Mouse (Mus musculus): ENCODE data around the gene Smpd1. TPM values are rescaled to one million over a fixed set of nuclear protein-coding genes. Genes with fewer than 3 reads are reported as not detected.
A peak's percentile ranks its signal among the peaks of the same experiment; 100 is the strongest.

Gene Smpd1
- polyA plus RNA-seq, 1 experiment from 2014 or later = 40.8 TPM

- H3K36me3 ChIP-seq = no peaks in the 10 kb centered on the region
- no peak for ATAC-seq (ENCODE audit: insufficient number of reproducible peaks, insufficient read depth, low FRiP score, low TSS enrichment)
- H3K27me3 ChIP-seq = no peaks in the 10 kb centered on the region
- 79% methylated on average over 4 of the region's 4 CpGs for WGBS
- no peak overlapping the region for H3K4me3 ChIP-seq
- H3K4me2 ChIP-seq (replicated peaks) = no peak overlapping the region
- no peaks in the 10 kb centered on the region for H3K9me3 ChIP-seq
- H3K4me1 ChIP-seq = no peaks in the 10 kb centered on the region
- H3K9ac ChIP-seq = no peak overlapping the region
- no peak overlapping the region for H3K27ac ChIP-seq
These were observed 26.1 kb upstream of the Smpd1 start for GRCm38 (mm10) chr7:105528094-105528493.

- H3K9me3 ChIP-seq = no peaks in the 10 kb centered on the region
- no peaks in the 10 kb centered on the region for H3K4me1 ChIP-seq
- H3K9ac ChIP-seq = no peak overlapping the region
- H3K36me3 ChIP-seq = no peaks in the 10 kb centered on the region
- H3K4me2 ChIP-seq (replicated peaks) = no peak overlapping the region
- no peak for ATAC-seq (ENCODE audit: insufficient number of reproducible peaks, insufficient read depth, low FRiP score, low TSS enrichment)
- H3K27ac ChIP-seq = no peak overlapping the region
- H3K27me3 ChIP-seq = no peaks in the 10 kb centered on the region
- H3K4me3 ChIP-seq = no peak overlapping the region
- WGBS = 78% methylated on average over 3 of the region's 3 CpGs
These were observed 20.0 kb upstream of the Smpd1 start for GRCm38 (mm10) chr7:105534162-105534561.

DNA sequence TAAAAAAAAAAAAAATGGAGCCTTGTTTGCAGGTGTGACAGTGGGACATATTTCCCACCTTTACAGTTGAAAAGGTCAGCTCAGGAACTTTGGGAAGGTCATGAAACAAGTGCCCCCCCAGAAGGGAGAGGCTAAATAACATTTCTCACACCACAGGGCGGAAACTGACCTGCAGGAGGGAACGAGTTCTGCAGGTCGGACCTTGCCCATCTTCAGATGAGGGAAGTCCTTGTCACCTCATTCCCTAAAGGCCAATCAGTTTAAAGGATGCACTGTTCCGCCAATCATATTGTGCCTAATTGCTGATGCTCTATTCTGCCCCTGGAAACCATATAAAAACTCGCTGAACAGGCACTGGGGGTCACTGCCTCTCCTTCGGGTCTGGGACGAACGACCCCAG, 8.2 kb upstream of the Smpd1 start:
- no peaks in the 10 kb centered on the region for H3K4me1 ChIP-seq
- H3K36me3 ChIP-seq = no peaks in the 10 kb centered on the region
- H3K4me3 ChIP-seq = no peak overlapping the region
- H3K27me3 ChIP-seq = no peaks in the 10 kb centered on the region
- H3K27ac ChIP-seq = no peak overlapping the region
- ATAC-seq (ENCODE audit: insufficient number of reproducible peaks, insufficient read depth, low FRiP score, low TSS enrichment) = no peak
- H3K9me3 ChIP-seq = no peaks in the 10 kb centered on the region
- WGBS = 73% methylated on average over 8 of the region's 8 CpGs
- no peak overlapping the region for H3K9ac ChIP-seq
- no peak overlapping the region for H3K4me2 ChIP-seq (replicated peaks)

- Histone ChIP-seq H3K4me2 (replicated peaks) (no peak overlapping the region), H3K4me1 (no peaks in the 10 kb centered on the region), H3K36me3 (no peaks in the 10 kb centered on the region), H3K27me3 (no peaks in the 10 kb centered on the region), H3K27ac (no peak overlapping the region), H3K9me3 (no peaks in the 10 kb centered on the region), H3K4me3 (no peak overlapping the region), H3K9ac (no peak overlapping the region)
- ATAC-seq (ENCODE audit: insufficient number of reproducible peaks, insufficient read depth, low FRiP score, low TSS enrichment) = no peak
- 84% methylated on average over 7 of the region's 7 CpGs for WGBS
These were observed 6.2 kb upstream of the Smpd1 start for GRCm38 (mm10) chr7:105547970-105548369.

GRCm38 (mm10) chr7:105549035-105549434, 5.1 kb upstream of the Smpd1 start:
- no peaks in the 10 kb centered on the region for H3K36me3 ChIP-seq
- peak; percentile 53 for ATAC-seq (ENCODE audit: insufficient number of reproducible peaks, insufficient read depth, low FRiP score, low TSS enrichment)
- no peaks in the 10 kb centered on the region for H3K9me3 ChIP-seq
- no peaks in the 10 kb centered on the region for H3K27me3 ChIP-seq
- no peaks in the 10 kb centered on the region for H3K4me1 ChIP-seq
- H3K27ac ChIP-seq = peak overlapping the region; percentile 61
- H3K4me2 ChIP-seq (replicated peaks) = no peak overlapping the region
- no peak overlapping the region for H3K9ac ChIP-seq
- H3K4me3 ChIP-seq = no peak overlapping the region
- 28% methylated on average over 6 of the region's 6 CpGs for WGBS

DNA sequence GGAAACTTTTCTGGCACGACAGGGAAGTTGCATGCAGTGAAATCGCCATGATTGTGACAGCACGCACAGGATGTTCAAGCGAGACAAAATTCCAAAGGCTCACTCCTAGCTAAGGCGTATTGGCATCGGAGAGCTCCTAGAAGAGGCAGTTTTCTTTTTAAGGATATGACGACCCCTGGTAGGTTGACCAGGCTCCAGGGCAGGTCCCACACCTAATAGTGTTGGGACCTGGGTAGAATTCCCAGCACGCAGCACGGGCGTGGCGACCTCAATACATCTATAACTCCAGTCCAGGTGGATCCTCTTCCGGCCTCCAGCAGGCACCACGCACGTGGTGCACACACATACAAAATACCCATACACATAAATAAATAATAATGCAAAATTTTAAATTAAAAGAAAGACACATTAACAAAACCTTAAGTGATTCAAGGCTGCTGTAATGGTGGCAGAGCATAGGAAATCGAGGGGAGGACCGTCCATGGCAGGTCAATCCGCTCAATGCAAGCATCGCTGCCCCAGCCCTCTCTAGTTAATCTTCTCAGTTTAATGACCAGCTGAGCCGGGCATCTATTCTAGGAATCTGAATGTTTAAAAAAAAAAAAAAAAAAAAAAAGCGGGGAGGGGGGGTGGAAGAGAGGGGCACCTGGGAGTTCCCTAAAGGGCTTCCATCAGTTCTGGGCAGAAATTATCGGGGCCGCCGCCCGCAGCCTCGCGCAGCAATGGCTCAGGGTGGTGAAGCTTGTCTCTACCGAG, 526 bp upstream of the Smpd1 start:
- Histone ChIP-seq H3K36me3 (peaks cover 19% of the 10 kb centered on the region), H3K27me3 (no peaks in the 10 kb centered on the region), H3K27ac (no peak overlapping the region), H3K4me1 (peaks cover 14% of the 10 kb centered on the region), H3K4me2 (replicated peaks) (peak overlapping the region; percentile 69), H3K4me3 (peak overlapping the region; percentile 73), H3K9ac (peak overlapping the region; percentile 67), H3K9me3 (no peaks in the 10 kb centered on the region)
- 32% methylated on average over 26 of the region's 27 CpGs for WGBS
- no peak for ATAC-seq (ENCODE audit: insufficient number of reproducible peaks, insufficient read depth, low FRiP score, low TSS enrichment)

DNA sequence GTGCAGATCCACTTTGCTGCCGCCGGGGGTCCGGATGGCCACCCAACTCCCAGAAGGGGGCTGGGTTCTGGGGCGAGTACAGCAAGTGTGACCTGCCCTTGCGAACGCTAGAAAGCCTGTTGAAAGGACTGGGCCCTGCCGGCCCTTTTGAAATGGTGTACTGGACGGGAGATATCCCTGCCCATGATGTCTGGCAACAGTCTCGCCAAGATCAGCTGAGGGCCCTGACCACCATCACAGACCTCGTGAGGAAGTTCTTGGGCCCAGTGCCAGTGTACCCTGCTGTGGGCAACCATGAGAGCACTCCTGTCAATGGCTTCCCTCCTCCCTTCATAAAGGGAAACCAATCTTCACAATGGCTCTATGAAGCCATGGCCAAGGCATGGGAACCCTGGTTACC, 1.4 kb downstream of the Smpd1 start:
- peaks cover 33% of the 10 kb centered on the region for H3K36me3 ChIP-seq
- H3K9me3 ChIP-seq = no peaks in the 10 kb centered on the region
- 0 out of 2 replicates have a peak overlapping the region, but pooled peaks have one; percentile 73 for H3K4me3 ChIP-seq
- H3K27me3 ChIP-seq = no peaks in the 10 kb centered on the region
- H3K4me2 ChIP-seq (replicated peaks) = peak overlapping the region; percentile 69
- WGBS = 84% methylated on average over 10 of the region's 10 CpGs
- no peak for ATAC-seq (ENCODE audit: insufficient number of reproducible peaks, insufficient read depth, low FRiP score, low TSS enrichment)
- no peak overlapping the region for H3K27ac ChIP-seq
- H3K9ac ChIP-seq = no peak overlapping the region
- peaks cover 14% of the 10 kb centered on the region for H3K4me1 ChIP-seq

- H3K9ac ChIP-seq = no peak overlapping the region
- H3K36me3 ChIP-seq = peaks cover 37% of the 10 kb centered on the region
- no peaks in the 10 kb centered on the region for H3K27me3 ChIP-seq
- no peak overlapping the region for H3K27ac ChIP-seq
- no peak overlapping the region for H3K4me3 ChIP-seq
- H3K4me2 ChIP-seq (replicated peaks) = no peak overlapping the region
- no peak for ATAC-seq (ENCODE audit: insufficient number of reproducible peaks, insufficient read depth, low FRiP score, low TSS enrichment)
- 91% methylated on average over 8 of the region's 8 CpGs for WGBS
- no peaks in the 10 kb centered on the region for H3K9me3 ChIP-seq
- peaks cover 14% of the 10 kb centered on the region for H3K4me1 ChIP-seq
These were observed 2.2 kb downstream of the Smpd1 start for GRCm38 (mm10) chr7:105556406-105556805.

- H3K9me3 ChIP-seq = no peaks in the 10 kb centered on the region
- ATAC-seq (ENCODE audit: insufficient number of reproducible peaks, insufficient read depth, low FRiP score, low TSS enrichment) = no peak
- H3K9ac ChIP-seq = no peak overlapping the region
- peaks cover 14% of the 10 kb centered on the region for H3K4me1 ChIP-seq
- no peaks in the 10 kb centered on the region for H3K27me3 ChIP-seq
- no peak overlapping the region for H3K4me2 ChIP-seq (replicated peaks)
- H3K27ac ChIP-seq = no peak overlapping the region
- WGBS = 79% methylated on average over 11 of the region's 11 CpGs
- no peak overlapping the region for H3K4me3 ChIP-seq
- peaks cover 47% of the 10 kb centered on the region for H3K36me3 ChIP-seq
These were observed 3.5 kb downstream of the Smpd1 start for GRCm38 (mm10) chr7:105557671-105558070.

- no peak for ATAC-seq (ENCODE audit: insufficient number of reproducible peaks, insufficient read depth, low FRiP score, low TSS enrichment)
- Histone ChIP-seq H3K9ac (no peak overlapping the region), H3K4me3 (no peak overlapping the region), H3K27me3 (no peaks in the 10 kb centered on the region), H3K4me1 (peaks cover 14% of the 10 kb centered on the region), H3K9me3 (no peaks in the 10 kb centered on the region), H3K27ac (no peak overlapping the region), H3K36me3 (peaks cover 54% of the 10 kb centered on the region), H3K4me2 (replicated peaks) (no peak overlapping the region)
- 89% methylated on average over 9 of the region's 9 CpGs for WGBS
These were observed 4.9 kb downstream of the Smpd1 start for GRCm38 (mm10) chr7:105559016-105559415.

DNA sequence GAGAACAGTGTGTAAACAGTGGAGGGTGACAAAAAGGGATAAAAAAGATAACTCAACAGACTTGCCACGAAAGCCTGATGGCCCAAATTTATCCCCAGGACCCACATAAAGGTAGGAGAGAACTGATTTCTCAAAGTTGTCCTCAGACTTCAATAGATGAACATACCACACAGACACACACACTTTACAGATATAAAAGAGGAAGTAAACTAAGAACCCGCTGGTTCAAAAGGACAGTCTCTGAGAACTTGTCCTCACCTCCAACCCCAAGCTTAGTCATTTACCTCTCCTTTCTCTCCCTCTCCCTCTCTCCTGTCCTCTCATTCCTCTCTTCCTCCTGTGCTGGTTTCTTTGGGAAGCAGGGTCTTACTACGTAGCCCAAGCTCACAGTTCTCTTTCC, 8.2 kb downstream of the Smpd1 start:
- Histone ChIP-seq H3K4me1 (no peaks in the 10 kb centered on the region), H3K9ac (no peak overlapping the region), H3K27ac (no peak overlapping the region), H3K27me3 (no peaks in the 10 kb centered on the region), H3K4me3 (no peak overlapping the region), H3K4me2 (replicated peaks) (no peak overlapping the region), H3K9me3 (no peaks in the 10 kb centered on the region), H3K36me3 (peaks cover 79% of the 10 kb centered on the region)
- ATAC-seq (ENCODE audit: insufficient number of reproducible peaks, insufficient read depth, low FRiP score, low TSS enrichment) = no peak
- 87% methylated on average over 3 of the region's 3 CpGs for WGBS

- H3K27ac ChIP-seq = no peak overlapping the region
- no peak overlapping the region for H3K4me2 ChIP-seq (replicated peaks)
- H3K9me3 ChIP-seq = no peaks in the 10 kb centered on the region
- 85% methylated on average over 3 of the region's 3 CpGs for WGBS
- H3K4me3 ChIP-seq = no peak overlapping the region
- no peak overlapping the region for H3K9ac ChIP-seq
- no peak for ATAC-seq (ENCODE audit: insufficient number of reproducible peaks, insufficient read depth, low FRiP score, low TSS enrichment)
- H3K4me1 ChIP-seq = no peaks in the 10 kb centered on the region
- peaks cover 75% of the 10 kb centered on the region for H3K36me3 ChIP-seq
- no peaks in the 10 kb centered on the region for H3K27me3 ChIP-seq
These were observed 9.2 kb downstream of the Smpd1 start for GRCm38 (mm10) chr7:105563367-105563766.

Measured in embryonic facial prominence, embryonic 12.5 days (tissue).